Mouse (Mus musculus) lung, embryonic 16.5 days (tissue): ENCODE measurements around the gene Tead3. TPM values are rescaled to one million over a fixed set of nuclear protein-coding genes. Genes with fewer than 3 reads are reported as not detected.
A peak's percentile ranks its signal among the peaks of the same experiment; 100 is the strongest.
"Not testable (repeated sequence)": the region's sequence is repeated elsewhere in the genome, so short reads cannot be mapped to it uniquely, and the experiment has no call there.

Experiments used
- ATAC-seq: fragments of 200-750 bp; cut with Nextera tagmentation; 2 replicates; pipeline ENCODE4 v1.8.0; 2017; ENCODE audit warnings: low read depth, mild to moderate bottlenecking, moderate library complexity
- H3K27ac ChIP-seq: fragments of 300-500 bp; sonication (generic); 2 replicates; pipeline ENCODE4 v1.5.1; 2014; ENCODE audit warnings: mild to moderate bottlenecking, control low read depth, low read length
- H3K27me3 ChIP-seq: fragments of 300-500 bp; sonication (generic); 2 replicates; pipeline ENCODE4 v1.6.1; 2014; ENCODE audit warnings: low read depth, low read length, mixed read lengths; ENCODE audit not compliant: control insufficient read depth, insufficient read depth
- H3K36me3 ChIP-seq: fragments of 300-500 bp; sonication (generic); 2 replicates; pipeline ENCODE4 v1.6.1; 2014; ENCODE audit warnings: low read length; ENCODE audit not compliant: control insufficient read depth, insufficient read depth
- H3K4me1 ChIP-seq: fragments of 300-500 bp; sonication (generic); replicated peaks from 2 replicates; pipeline ENCODE4 v1.6.1; 2014; ENCODE audit warnings: low read length, mixed read lengths; ENCODE audit not compliant: control insufficient read depth, insufficient read depth
- H3K4me2 ChIP-seq: fragments of 300-500 bp; sonication (generic); 2 replicates; pipeline ENCODE4 v1.6.1; 2014; ENCODE audit warnings: low read depth, low read length, control low read depth
- H3K4me3 ChIP-seq: fragments of 300-500 bp; sonication (generic); 2 replicates; pipeline ENCODE4 v1.5.1; 2014; ENCODE audit warnings: mild to moderate bottlenecking, low read length, control low read depth
- H3K9ac ChIP-seq: fragments of 300-500 bp; sonication (generic); 2 replicates; pipeline ENCODE4 v1.6.1; 2014; ENCODE audit warnings: low read length, control low read depth
- H3K9me3 ChIP-seq: fragments of 300-500 bp; sonication (generic); 2 replicates; pipeline ENCODE4 v1.6.1; 2016; ENCODE audit warnings: low read length; ENCODE audit not compliant: control insufficient read depth
- WGBS: fragments of 180-500 bp; shearing (Covaris S2); extraction: QIAGEN DNeasy Blood & Tissue Kit; methylation state at CpG from one replicate; pipeline ENCODE4 v1.1.7; 2014; 5-methylcytosine and 5-hydroxymethylcytosine counted together
- polyA plus RNA-seq: library from polyadenylated mRNA; unstranded; fragments of >200 nt; fragmentation: Nextera tagmentation; extraction: Ambion mirVana; gene quantifications from 2 replicates; pipeline ENCODE4 v1.2.1, GENCODE M21; 2015

Tead3 gene
- polyA plus RNA-seq, 1 experiment from 2014 or later, result 11.6 TPM

- H3K4me1 ChIP-seq, result peaks cover 33% of the 10 kb centered on the region
- WGBS, result 90% methylated on average over 7 of the region's 7 CpGs
- H3K27ac ChIP-seq, result no peak overlapping the region
- H3K9ac ChIP-seq, result no peak overlapping the region
- no peak overlapping the region for H3K4me3 ChIP-seq
- no peak overlapping the region for H3K4me2 ChIP-seq
- H3K27me3 ChIP-seq, result no peaks in the 10 kb centered on the region
- no peak for ATAC-seq
- no peaks in the 10 kb centered on the region for H3K9me3 ChIP-seq
- H3K36me3 ChIP-seq, result peaks cover 36% of the 10 kb centered on the region
These were observed 13.1 kb downstream of the Tead3 start for GRCm38 (mm10) chr17:28337547-28337946.

GRCm38 (mm10) chr17:28335267-28335666, 15.3 kb downstream of the Tead3 start:
- ATAC-seq, result no peak
- H3K27ac ChIP-seq, result no peak overlapping the region
- H3K4me2 ChIP-seq, result no peak overlapping the region
- no peaks in the 10 kb centered on the region for H3K9me3 ChIP-seq
- H3K4me3 ChIP-seq, result no peak overlapping the region
- H3K9ac ChIP-seq, result no peak overlapping the region
- H3K27me3 ChIP-seq, result no peaks in the 10 kb centered on the region
- H3K4me1 ChIP-seq, result peaks cover 16% of the 10 kb centered on the region
- H3K36me3 ChIP-seq, result peaks cover 45% of the 10 kb centered on the region
- WGBS, result 76% methylated on average over 10 of the region's 10 CpGs

- ATAC-seq, result peak; percentile 11; the same call in 1 of the 2 replicates
- peaks cover 23% of the 10 kb centered on the region for H3K4me1 ChIP-seq
- no peak overlapping the region for H3K4me2 ChIP-seq
- 47% methylated on average over 31 of the region's 31 CpGs for WGBS
- no peak overlapping the region for H3K9ac ChIP-seq
- no peaks in the 10 kb centered on the region for H3K27me3 ChIP-seq
- H3K4me3 ChIP-seq, result no peak overlapping the region
- H3K27ac ChIP-seq, result peak overlapping the region; percentile 54
- H3K9me3 ChIP-seq, result no peaks in the 10 kb centered on the region
- peaks cover 40% of the 10 kb centered on the region for H3K36me3 ChIP-seq
These were observed 17.6 kb downstream of the Tead3 start for GRCm38 (mm10) chr17:28332915-28333546.

- Histone ChIP-seq H3K9me3 (no peaks in the 10 kb centered on the region), H3K36me3 (peaks cover 35% of the 10 kb centered on the region), H3K27ac (0 out of 2 replicates have a peak overlapping the region, but pooled peaks have one; percentile 22), H3K9ac (no peak overlapping the region), H3K27me3 (no peaks in the 10 kb centered on the region), H3K4me3 (no peak overlapping the region), H3K4me1 (peaks cover 30% of the 10 kb centered on the region), H3K4me2 (no peak overlapping the region)
- no peak for ATAC-seq
- WGBS, result 46% methylated on average over 13 of the region's 13 CpGs
These were observed 18.3 kb downstream of the Tead3 start for GRCm38 (mm10) chr17:28332113-28332914.

GRCm38 (mm10) chr17:28331241-28332112, 19.1 kb downstream of the Tead3 start:
- Histone ChIP-seq H3K27ac (no peak overlapping the region), H3K27me3 (no peaks in the 10 kb centered on the region), H3K4me3 (no peak overlapping the region), H3K36me3 (peaks cover 32% of the 10 kb centered on the region), H3K9me3 (no peaks in the 10 kb centered on the region), H3K4me1 (peaks cover 31% of the 10 kb centered on the region), H3K9ac (no peak overlapping the region), H3K4me2 (no peak overlapping the region)
- WGBS, result 38% methylated on average over 5 of the region's 7 CpGs
- no peak for ATAC-seq

- not testable (repeated sequence) for H3K27me3 ChIP-seq, H3K9ac ChIP-seq, H3K9me3 ChIP-seq, ATAC-seq, H3K27ac ChIP-seq
- peaks cover 28% of the 10 kb centered on the region for H3K36me3 ChIP-seq
- H3K4me2 ChIP-seq, result peak overlapping the region; percentile 80; the same call in 1 of the 2 replicates
- H3K4me1 ChIP-seq, result peaks cover 31% of the 10 kb centered on the region
- H3K4me3 ChIP-seq, result peak overlapping the region; percentile 14; the same call in 1 of the 2 replicates
- WGBS, result 32% methylated on average over 6 of the region's 8 CpGs
These were observed 20.0 kb downstream of the Tead3 start for GRCm38 (mm10) chr17:28330590-28330989.

GRCm38 (mm10) chr17:28330232-28330546, 20.4 kb downstream of the Tead3 start:
- Histone ChIP-seq H3K27ac (0 out of 2 replicates have a peak overlapping the region, but pooled peaks have one; percentile 7), H3K9ac (peak overlapping the region; percentile 100), H3K27me3 (no peaks in the 10 kb centered on the region), H3K9me3 (no peaks in the 10 kb centered on the region), H3K4me2 (peak overlapping the region; percentile 80), H3K4me1 (peaks cover 31% of the 10 kb centered on the region), H3K4me3 (peak overlapping the region; percentile 96), H3K36me3 (peaks cover 27% of the 10 kb centered on the region)
- WGBS, result 24% methylated on average over 2 of the region's 2 CpGs
- no peak for ATAC-seq

- no peaks in the 10 kb centered on the region for H3K27me3 ChIP-seq
- peak overlapping the region; percentile 100 for H3K9ac ChIP-seq
- no peak for ATAC-seq
- peaks cover 31% of the 10 kb centered on the region for H3K36me3 ChIP-seq
- 4% methylated on average over 4 of the region's 4 CpGs for WGBS
- peak overlapping the region; percentile 96 for H3K27ac ChIP-seq
- H3K4me1 ChIP-seq, result peaks cover 31% of the 10 kb centered on the region
- no peaks in the 10 kb centered on the region; the same call in 1 of the 2 replicates for H3K9me3 ChIP-seq
- H3K4me3 ChIP-seq, result peak overlapping the region; percentile 96
- peak overlapping the region; percentile 80 for H3K4me2 ChIP-seq
These were observed 20.9 kb downstream of the Tead3 start for GRCm38 (mm10) chr17:28329503-28330231.
